Mouse (Mus musculus) gastrocnemius, adult 2 months (tissue): ENCODE measurements around the gene Pard3. TPM values are rescaled to one million over a fixed set of nuclear protein-coding genes. Genes with fewer than 3 reads are reported as not detected.
A peak's percentile ranks its signal among the peaks of the same experiment; 100 is the strongest.

ENCODE experiments used
- DNase-seq: peaks from one replicate; pipeline ENCODE4 v3.0.0; 2022
- H3K27ac ChIP-seq: fragments of 200-600 bp; 2 replicates; pipeline ENCODE4 v1.8.1; 2022; ENCODE audit warnings: mild to moderate bottlenecking
- H3K4me3 ChIP-seq: fragments of 200-600 bp; 2 replicates; pipeline ENCODE4 v1.8.1; 2022; ENCODE audit warnings: mild to moderate bottlenecking, moderate library complexity
- CTCF ChIP-seq: fragments of 200-600 bp; IDR thresholded peaks from 2 replicates; pipeline ENCODE4 v1.8.1; 2022; ENCODE audit warnings: antibody characterized with exemption, mild to moderate bottlenecking, moderate library complexity
- intact Hi-C: fragments of 180-260 bp; cut with DNase I; formaldehyde crosslinking; loops from one replicate; pipeline ENCODE4 v1.15.1; 2025
- total RNA-seq, 2 experiments: library from RNA; stranded (reverse); gene quantifications; 2 replicates each; pipeline ENCODE4 v1.2.3; 2021

Gene Pard3
- total RNA-seq, 2 experiments from 2014 or later: 29.8 to 30.2 TPM

DNA sequence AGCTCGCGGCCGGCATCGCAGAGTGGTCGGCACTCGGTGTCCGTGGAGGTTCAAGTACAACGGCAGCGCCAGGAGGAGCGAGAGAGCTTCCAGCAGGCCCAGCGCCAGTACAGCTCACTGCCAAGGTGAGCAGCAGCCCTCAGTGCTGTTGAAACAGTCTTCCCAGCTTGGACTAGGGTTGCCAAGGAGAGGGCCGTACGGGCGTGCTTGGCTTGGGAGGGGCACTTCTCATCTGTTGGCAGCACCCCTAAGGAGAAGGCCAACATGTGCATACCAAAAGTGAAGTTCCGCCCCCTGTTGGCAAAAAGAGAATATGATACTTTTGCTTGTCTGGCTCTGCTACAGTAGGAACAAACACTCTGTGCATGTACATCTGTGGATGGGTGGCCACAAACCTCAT is 539.4 kb downstream of the Pard3 start:
- TF ChIP-seq CTCF: peak; percentile 31
- Histone ChIP-seq H3K27ac (no peak overlapping the region), H3K4me3 (no peak overlapping the region)
- peak; percentile 81 for DNase-seq
- intact Hi-C loops: no loop called here

- H3K27ac ChIP-seq: no peak overlapping the region
- DNase-seq: no peak
- no peak for TF ChIP-seq CTCF
- no peak overlapping the region for H3K4me3 ChIP-seq
- intact Hi-C loops: no loop called here
These were observed 545.0 kb downstream of the Pard3 start for GRCm38 (mm10) chr8:127608541-127609270.

- no peak for DNase-seq
- intact Hi-C loops: no loop called here
- Histone ChIP-seq H3K4me3 (no peak overlapping the region), H3K27ac (no peak overlapping the region)
- no peak for TF ChIP-seq CTCF
These were observed 545.6 kb downstream of the Pard3 start for GRCm38 (mm10) chr8:127609316-127609715.

- DNase-seq: peak; percentile 24
- no peak overlapping the region for H3K4me3 ChIP-seq
- no peak overlapping the region for H3K27ac ChIP-seq
- TF ChIP-seq CTCF: no peak
- intact Hi-C loops: no loop called here
These were observed 550.5 kb downstream of the Pard3 start for GRCm38 (mm10) chr8:127614206-127614605.

DNA sequence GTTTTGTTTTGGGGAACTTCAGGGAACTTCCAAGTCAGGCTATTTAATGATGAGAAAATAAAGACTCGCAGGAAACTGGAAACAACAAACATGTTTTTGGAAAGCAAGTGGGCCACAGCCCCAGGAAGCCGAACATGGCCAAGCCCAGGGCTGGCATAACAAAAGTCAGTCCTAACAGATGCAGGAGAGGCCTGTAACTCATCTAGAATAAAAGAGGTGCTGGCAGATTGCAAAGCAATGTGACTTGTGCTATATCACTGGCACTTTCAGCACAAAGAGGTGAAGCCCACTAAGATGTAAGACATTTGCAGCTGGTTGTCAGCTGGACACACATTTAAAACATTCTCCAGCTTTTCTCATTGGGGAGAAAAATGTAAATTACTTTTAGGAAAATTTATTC is 553.0 kb downstream of the Pard3 start:
- no peak for DNase-seq
- no peak overlapping the region for H3K4me3 ChIP-seq
- intact Hi-C loops: no loop called here
- no peak for TF ChIP-seq CTCF
- no peak overlapping the region for H3K27ac ChIP-seq

GRCm38 (mm10) chr8:127622137-127622536 is 558.4 kb downstream of the Pard3 start:
- H3K27ac ChIP-seq: no peak overlapping the region
- intact Hi-C loops: no loop called here
- no peak for DNase-seq
- H3K4me3 ChIP-seq: no peak overlapping the region
- no peak for TF ChIP-seq CTCF

DNA sequence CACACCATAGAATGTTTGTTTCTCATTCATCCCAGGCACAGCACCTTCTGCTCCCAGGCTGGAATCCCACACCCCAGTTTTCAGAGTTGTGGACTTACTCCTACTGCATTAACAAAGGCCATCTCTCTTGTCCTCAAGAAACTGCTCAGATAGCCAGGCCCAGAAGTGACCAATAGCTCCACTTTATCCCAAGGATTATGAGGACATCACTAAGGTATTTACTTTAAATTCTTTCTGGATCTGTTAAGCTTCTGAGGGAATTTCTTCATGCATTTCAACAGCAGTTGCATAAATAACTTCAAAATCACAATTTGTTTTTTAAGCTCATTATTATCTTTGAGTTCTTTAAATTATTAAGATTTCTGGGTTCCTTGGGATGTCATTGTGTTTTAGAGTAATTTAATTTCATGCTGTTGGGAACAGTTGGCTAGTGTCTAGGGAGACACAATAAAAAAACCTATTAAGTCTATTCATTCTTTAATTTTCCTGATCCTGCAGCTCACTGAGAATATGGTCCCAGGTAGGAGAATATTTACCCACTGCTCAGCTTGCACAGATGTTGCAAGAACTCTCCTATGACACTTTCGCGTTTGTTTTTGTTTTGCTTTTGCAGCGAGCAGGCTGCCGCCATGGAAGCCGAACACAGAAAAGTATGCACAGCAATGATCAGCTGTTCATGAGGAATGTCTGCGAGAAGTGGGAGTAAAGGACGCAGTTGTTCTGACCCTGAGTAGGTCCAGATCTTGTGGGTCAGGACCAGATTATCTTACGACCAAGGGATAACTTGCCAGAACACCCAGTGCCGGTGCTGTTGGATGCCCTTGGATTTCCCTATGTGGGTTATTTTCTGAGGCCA is 574.8 kb downstream of the Pard3 start:
- Histone ChIP-seq H3K27ac (no peak overlapping the region), H3K4me3 (peak overlapping the region; percentile 13)
- no peak for DNase-seq
- intact Hi-C loops: no loop called here
- no peak for TF ChIP-seq CTCF

GRCm38 (mm10) chr8:127639088-127639453 is 575.4 kb downstream of the Pard3 start:
- DNase-seq: no peak
- Histone ChIP-seq H3K4me3 (peak overlapping the region; percentile 13), H3K27ac (no peak overlapping the region)
- intact Hi-C loops: no loop called here
- TF ChIP-seq CTCF: no peak

DNA sequence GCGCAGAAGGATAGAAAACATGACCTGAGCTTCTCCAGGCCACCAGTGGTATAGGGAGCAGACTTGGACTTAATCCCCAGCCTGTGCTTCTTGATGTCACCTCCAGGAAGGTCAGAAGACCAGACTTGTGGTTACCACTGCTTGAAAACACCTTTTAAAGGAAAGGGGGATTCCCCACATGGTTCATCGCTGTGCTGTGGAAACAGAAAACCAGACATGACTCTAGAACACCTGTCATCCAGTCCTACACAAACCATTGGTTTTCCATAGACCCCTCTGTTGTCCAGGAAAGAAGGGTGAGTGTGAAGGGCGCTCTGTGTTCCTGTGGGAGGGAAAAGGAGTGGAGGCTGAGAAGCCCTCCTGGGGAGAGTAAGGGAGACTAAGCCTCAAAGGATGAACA is 591.9 kb downstream of the Pard3 start:
- no peak for TF ChIP-seq CTCF
- DNase-seq: no peak
- intact Hi-C loops: no loop called here
- Histone ChIP-seq H3K4me3 (no peak overlapping the region), H3K27ac (no peak overlapping the region)

Other genes starting within 250 kb of the Pard3 start
- gene Tomm20, start 118.0 kb upstream of the Pard3 start, total RNA-seq: 100 to 1,000 TPM in 1 of 2 experiments, 10 to 100 TPM in 1; 92.0 to 104 TPM
- 1 to 10 TPM; 4.7 to 4.8 TPM for gene Rbm34, start 92.8 kb upstream of the Pard3 start, total RNA-seq